Mouse (Mus musculus) spleen, postnatal 36 days (tissue): Measurements from ENCODE around the gene Rnaseh2b.

Experiments
- DNase-seq, 2 experiments: peaks; one replicate each; pipeline ENCODE4 v3.0.0; 2022; ENCODE audit warnings: low spot score in 2 of 2, mixed read lengths in 1 of 2

Rnaseh2b gene

GRCm38 (mm10) chr14:62292488-62293339 is at the start of gene Rnaseh2b, which contains the start of gene Dleu7:
Rnaseh2b (plus strand) TSS chr14:62292589.
Dleu7 (minus strand) TSS chr14:62293047.
- peak; percentile 2 to 4 for DNase-seq

DNA sequence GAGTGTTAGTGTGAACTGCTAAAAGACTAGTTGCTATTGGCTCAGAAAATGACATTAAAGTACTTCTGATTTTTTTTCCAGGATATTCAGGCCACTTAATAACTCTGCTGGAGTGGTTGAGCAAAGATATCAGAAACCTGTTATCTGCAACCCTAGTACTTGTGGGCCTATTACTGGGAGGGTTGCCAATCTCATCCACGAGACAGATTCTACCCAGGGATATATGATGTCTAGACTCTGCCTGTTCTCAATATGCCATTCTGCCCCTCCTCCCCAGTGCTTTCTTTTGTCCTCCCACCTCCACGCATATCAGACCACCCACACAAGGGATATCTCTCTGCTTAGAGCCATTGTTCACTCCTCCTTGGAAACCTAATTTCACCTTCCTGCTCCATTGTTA is 48.9 kb upstream of the Rnaseh2b start:
- no peak for DNase-seq

- peak in 1 of 2 experiments; percentile 25 for DNase-seq
Measured at GRCm38 (mm10) chr14:62245557-62245956, 46.8 kb upstream of the Rnaseh2b start.

DNA sequence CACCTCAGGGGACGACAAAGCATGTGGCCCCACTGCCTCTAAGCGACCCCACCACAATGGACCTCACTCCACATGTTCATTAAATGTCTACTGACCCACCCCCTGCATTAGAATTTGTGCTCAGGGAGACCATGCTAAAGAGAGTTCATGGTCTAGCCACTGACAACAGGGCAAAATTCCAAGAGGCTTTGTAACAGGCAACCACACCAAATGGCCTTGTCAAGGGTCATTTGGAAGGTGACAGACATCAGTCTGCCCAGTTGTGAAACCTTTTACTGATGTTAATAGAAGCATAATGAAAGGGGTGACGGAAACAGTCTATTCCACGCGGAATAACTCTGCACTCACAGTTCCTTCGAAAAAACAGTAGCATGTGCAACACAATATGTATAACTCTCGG is 44.0 kb upstream of the Rnaseh2b start:
- no peak for DNase-seq

DNA sequence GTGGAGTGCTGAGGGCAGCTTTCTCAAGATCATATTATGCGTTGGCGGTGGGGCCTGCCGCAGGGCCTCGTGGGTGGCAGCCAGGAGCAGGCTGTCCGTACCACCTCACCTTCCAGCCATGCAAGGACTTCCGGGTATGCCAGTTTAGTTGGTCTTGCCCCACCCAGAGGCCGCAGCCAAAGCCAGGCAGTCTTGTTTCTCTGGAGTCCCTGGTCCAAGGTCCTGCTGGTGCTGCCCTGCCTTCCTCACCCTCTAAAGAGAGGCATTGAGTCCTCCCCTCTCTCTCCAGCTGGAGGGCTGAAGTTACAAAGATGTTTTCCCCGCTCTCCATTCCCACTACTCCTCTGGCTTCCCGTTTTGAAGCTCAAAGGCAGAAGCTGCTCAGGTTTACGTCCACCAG is 43.6 kb upstream of the Rnaseh2b start:
- DNase-seq = no peak

DNA sequence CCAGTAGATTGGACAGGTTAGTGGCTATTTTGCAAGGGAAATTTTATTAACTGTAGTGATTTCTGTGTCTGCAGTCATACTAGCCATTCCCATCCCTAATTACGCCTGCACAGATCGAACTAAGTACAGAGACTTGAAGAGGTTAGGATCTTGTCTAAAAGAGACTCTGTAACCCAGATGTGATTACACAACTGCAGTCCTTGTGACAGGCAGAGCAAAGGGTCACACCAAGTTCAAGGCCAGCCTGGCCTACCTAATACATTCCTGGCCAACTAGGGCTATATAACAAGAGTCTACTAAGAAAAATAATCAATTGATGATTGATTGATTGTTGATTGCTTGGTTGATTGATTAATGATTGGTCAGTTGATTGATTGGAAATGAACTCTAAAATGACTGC is 43.1 kb upstream of the Rnaseh2b start:
- DNase-seq = no peak

DNA sequence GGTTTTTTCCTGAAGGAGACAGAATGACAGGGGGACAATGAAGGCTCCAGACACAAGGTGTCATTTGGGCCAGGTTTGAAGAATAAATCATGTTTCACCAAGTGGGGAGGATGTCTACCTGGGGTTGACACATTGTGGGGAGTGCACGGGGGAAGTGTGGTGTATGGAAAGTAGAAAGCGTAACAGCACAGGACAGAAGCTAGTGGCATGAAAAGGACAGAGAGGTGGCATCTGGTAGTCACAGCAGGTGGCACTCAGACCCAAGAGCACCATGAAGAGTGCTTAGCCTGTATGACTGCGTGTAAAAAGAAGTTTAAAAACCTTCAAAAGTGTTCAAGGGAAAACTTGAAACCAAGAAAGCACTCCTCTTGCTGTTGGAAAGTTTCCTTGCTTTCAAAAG is 42.3 kb upstream of the Rnaseh2b start:
- no peak for DNase-seq

DNA sequence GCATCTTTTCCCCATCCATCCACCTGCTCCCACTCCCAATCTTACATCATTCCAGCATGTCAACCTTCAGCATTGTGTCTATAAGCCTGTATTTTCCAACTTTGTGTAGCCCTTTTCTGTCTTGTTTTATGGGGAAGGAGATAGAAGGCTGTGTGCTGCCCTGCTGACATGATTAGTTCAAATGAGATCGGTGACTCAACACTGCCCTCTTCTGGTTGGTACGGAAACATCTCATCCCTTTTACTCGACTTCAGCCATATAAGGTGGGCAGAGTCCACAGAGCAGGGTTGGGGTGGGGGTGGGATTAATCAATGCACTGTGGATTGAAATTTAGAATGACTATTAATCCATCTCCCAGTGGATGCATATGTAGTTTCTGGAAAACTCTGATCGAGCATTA is 40.4 kb upstream of the Rnaseh2b start:
- DNase-seq = peak in 1 of 2 experiments; percentile 31

DNA sequence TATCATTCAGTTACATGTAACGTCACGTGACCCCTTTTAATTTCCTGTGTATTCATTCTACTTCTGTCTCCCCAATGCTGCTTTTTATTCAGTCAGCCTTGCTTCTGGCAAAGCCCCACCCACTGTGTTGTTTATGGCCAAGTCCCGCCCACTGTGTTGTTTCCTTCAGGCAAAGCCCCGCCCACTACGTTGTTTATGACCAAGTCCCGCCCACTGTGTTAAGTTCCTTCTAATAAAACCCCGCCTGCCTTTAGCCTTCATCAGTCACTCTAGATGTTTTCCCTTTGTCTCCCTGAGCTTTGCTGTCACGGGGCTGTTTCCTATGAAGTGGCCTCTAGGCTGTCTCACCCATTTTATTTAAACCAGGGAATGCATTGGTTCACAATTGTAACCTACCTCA is 38.0 kb upstream of the Rnaseh2b start:
- DNase-seq = no peak

DNA sequence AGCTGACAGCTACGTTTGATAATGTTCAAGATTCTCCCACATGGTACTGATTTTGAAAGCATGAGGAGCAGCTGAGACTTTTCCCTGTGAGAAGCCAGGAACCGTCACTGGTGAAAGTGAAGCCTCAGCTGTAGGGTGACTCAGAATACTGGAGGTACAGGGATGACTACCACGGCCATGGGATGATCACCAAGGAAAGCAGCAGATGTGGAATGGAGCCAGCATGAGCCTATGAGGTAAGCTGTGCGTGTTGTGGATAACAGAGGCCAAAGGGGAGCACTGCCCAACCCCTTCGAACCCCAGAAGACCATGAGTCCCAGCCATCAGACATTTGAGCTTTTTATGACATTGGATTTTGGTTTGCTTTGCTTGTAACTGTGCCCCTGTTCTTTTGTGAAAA is 36.3 kb upstream of the Rnaseh2b start:
- DNase-seq = no peak

GRCm38 (mm10) chr14:62258125-62258524 is 34.3 kb upstream of the Rnaseh2b start:
- DNase-seq = no peak

DNA sequence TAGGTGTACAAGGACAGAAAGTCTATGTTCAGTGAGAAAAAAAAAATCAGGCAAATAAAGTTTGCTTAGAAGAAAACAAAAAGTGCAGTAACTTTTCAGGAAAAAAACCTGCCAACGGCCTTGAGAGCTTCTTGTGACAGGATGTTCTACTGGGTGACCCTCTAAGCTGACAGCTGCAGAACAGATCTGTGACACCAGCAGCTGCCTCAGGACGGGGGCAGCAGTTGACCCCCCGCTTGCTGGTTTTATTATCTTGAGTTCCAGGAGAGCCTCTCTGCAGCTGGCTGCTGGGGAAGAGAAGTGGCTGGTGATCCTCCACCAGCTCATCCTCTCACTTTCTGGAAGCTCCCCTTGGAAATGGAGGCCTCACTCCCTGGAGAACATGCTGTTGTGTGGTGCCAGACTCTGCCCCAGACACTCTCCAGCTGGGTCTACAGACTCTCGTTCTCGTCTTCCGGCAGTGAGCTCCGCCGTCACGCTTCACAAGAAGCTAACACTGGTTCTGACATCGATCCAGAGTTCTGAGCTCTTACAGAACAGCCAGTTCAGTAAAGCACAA is 33.3 kb upstream of the Rnaseh2b start:
- DNase-seq = no peak

GRCm38 (mm10) chr14:62270698-62271396 is 21.5 kb upstream of the Rnaseh2b start:
- no peak for DNase-seq

DNA sequence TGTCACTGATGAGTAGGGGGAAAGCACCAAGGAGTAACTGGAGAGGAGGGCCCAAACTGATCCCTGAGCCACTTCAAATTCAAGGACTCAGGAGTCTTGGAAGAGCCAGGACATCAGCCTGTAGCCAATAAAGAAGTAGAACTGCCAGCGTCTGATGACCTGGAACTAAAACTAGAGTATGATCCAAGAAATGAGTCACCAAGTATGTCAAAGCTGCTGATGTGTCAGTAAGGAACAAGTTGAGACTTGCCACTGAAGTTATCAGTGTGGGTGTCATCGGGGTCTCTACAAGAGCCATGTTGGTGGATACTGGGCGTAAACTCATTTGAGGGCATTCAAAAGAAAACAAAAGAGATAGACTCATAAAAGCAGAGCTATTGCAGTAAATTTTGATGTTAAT is 18.8 kb upstream of the Rnaseh2b start:
- DNase-seq = no peak

DNA sequence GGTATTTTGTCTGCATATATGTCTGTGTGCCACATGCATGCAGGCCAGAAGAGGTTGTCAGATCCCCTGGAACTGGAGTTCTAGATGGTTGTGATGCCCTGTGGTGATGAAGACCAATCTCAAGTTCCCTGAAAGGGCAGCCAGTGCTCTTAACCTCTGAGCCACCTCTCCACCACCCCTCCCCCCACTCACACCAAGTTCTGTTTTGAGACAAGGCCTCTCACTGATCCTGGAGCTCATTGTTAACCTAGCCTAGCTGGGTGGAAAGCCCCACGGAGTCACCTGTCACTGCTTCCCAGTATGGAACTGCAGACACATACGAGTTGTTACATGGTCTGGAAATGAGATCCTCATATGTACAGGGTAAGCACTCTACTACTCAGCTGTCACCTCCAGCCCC is 9.4 kb upstream of the Rnaseh2b start:
- DNase-seq = no peak

GRCm38 (mm10) chr14:62288731-62289130 is 3.7 kb upstream of the Rnaseh2b start:
- DNase-seq = no peak

DNA sequence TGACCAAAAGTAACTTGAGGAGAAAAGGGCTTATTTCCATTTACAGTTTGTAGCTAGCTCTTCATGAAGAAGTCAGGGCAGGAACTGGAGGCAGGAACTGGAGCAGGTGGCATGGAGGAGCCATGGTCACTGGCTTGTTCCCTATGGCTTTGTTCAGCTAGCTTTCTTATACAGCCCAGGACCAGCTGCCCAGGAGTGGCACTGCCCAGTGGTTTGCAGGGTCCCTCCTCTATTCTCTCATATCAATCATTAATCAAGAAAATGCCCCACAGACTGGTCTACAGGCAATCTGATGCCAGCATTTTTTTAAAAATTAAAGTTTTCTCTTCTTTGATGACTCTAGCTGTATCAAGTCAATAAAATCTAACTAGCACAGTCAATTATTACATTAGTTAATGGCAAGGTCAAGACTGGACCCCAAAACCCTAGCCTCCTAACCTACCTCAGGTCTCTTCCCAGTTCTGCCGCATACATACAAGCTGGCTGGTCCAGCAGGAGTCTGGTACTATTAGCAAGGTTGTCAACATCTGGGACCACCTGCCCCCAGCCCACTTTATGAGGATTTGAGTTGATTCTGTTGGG is 892 bp upstream of the Rnaseh2b start:
- DNase-seq = no peak

DNA sequence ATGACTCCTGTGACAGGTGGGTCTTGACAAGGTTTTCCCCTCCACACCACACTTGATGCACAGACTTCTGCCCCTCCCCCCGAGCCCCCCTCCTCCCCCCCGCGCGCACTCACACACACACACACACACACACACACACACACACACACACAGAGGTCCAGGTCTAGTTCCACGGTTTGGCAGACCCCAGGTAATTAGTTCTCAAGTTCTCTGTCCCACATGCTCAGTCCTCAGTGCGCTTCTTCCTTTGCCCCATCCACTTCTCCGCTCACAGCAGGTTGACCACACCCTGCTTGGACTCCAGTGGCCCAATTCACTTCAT is 262 bp upstream of the Rnaseh2b start:
- DNase-seq = no peak

DNA sequence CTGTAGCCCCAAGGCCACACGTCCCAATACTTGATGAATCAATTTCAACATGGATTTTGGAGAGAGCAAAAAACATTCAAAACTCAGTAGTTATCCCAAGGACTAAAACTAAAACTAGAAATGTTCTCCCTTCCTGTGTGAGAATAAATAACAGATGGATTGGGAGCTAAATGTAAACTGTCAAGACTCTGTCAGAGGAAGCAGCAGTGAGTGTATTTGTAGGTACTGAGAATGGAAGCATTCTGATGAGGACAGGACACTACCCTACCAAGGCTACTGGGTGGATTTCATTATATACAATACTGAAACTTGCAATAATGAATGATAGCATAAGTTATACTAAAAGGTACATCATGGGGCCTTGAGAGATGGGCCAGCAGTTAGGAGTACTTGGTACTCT is 6.4 kb downstream of the Rnaseh2b start:
- DNase-seq = no peak

GRCm38 (mm10) chr14:62300031-62300430 is 7.6 kb downstream of the Rnaseh2b start:
- no peak for DNase-seq

GRCm38 (mm10) chr14:62307555-62307954 is 15.2 kb downstream of the Rnaseh2b start:
- DNase-seq = no peak

GRCm38 (mm10) chr14:62309026-62309425 is 16.6 kb downstream of the Rnaseh2b start:
- DNase-seq = no peak

DNA sequence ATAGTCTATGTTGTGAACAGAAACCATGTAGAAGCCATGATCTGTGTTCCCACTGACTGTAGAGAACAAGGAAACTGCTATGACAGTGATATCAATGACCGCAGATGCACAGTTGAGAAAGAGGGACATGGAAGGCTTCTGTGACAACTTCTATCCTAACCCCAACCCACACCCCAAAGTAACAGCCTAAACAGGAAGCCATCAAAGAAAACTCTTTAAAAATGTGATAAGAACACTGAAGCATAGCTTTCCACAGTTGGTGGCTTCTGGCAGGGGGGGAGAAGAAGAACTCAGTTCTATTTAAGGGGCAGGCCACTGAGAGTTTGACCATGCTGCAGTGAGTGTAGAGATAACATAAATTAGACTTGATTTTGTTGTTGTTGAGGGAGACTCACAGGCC is 19.3 kb downstream of the Rnaseh2b start:
- DNase-seq = no peak
